Comparison of ENCODE assay signal across 10 mouse cellular contexts in the genomic region with DNA sequence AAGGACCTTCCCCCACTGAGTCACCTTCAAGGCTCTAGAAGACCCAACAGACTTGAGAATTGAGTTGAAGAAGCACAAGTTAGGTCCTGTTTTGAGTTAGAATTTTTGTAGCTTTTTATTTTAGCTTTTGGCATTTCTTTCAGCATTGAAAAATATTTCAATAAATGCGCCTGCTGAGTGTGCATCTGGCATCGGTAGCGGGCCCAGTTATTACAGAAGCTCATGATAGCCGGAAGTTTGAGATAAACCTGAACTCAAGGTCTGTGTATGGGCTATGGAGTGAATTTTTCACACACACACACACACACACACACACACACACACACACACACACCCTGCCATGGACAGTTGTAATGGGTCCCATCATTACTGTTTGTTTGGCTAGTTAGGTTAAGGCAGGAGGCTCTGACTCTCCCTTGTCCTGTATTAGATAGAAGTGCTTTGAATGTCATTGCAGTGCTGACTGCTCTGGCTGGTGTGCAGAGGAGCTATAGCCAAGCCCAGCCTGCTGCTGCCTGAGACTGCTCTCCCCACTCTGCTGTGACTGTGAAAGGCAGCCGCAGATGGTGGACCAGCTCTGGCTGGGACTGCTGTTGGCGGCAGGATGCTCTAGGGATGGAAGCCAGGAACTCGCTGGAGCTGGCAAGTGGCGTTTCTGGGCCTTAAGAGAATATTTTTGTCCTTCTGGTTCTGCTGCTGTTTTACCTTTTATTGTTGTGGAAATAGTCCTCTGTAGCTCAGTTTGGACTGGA. TPM values are rescaled to one million over a fixed set of nuclear protein-coding genes. Genes with fewer than 3 reads are reported as not detected.
DNase-seq lines count a peak whose midpoint lies in the region; ATAC-seq and TF ChIP-seq lines count a peak whose summit lies in the region.
"Had no signal": no experiment of that assay in that cellular context is flagged by ENCODE, and none has a peak within 500 bp of the region (broad histone marks: within the 10 kb centered on the region; RNA-seq: fewer than 3 reads in every experiment).

No protein-coding gene starts in this region.

- WGBS in forebrain, embryonic 14.5 days, result 75% methylated on average over 8 of the region's 8 CpGs
- WGBS in forebrain, embryonic 10.5 days, result 91% methylated on average over 8 of the region's 8 CpGs
- 13% methylated on average over 8 of the region's 8 CpGs for WGBS in cerebellum, adult 2 months
- 80% methylated on average over 8 of the region's 8 CpGs for WGBS in intestine, postnatal 0 days

- peak; percentile 93 for ATAC-seq in forebrain, embryonic 14.5 days
- no peak for ATAC-seq in intestine, postnatal 0 days

- H3K4me3 ChIP-seq in forebrain, embryonic 14.5 days (ENCODE audit: low read depth, low read length), result no peak overlapping the region
- no peak overlapping the region for H3K4me3 ChIP-seq in forebrain, embryonic 10.5 days
- H3K4me3 ChIP-seq in cerebellum, adult 2 months (replicated peaks; ENCODE audit: insufficient read depth, low read depth, low read length), result no peak overlapping the region
- H3K4me3 ChIP-seq in intestine, postnatal 0 days (ENCODE audit: low read depth, low read length), result no peak overlapping the region
- H3K4me3 ChIP-seq: liver, embryonic 13.5 days had no signal

- no peaks in the 10 kb centered on the region for H3K9me3 ChIP-seq in forebrain, embryonic 14.5 days (replicated peaks; ENCODE audit: control insufficient read depth, low read length)
- no peaks in the 10 kb centered on the region for H3K9me3 ChIP-seq in forebrain, embryonic 10.5 days
- H3K9me3 ChIP-seq in intestine, postnatal 0 days (ENCODE audit: control insufficient read depth), result no peaks in the 10 kb centered on the region
- H3K9me3 ChIP-seq: liver, embryonic 13.5 days had no signal

- intact Hi-C loops in gastrocnemius, postnatal 36 days (cut with DNase I), result no loop called here

- no peak overlapping the region for H3K9ac ChIP-seq in forebrain, embryonic 14.5 days (ENCODE audit: low read length)
- H3K9ac ChIP-seq in intestine, postnatal 0 days (ENCODE audit: low read depth, low read length), result no peak overlapping the region
- H3K9ac ChIP-seq: liver, embryonic 13.5 days had no signal

- no peak overlapping the region for H3K4me2 ChIP-seq in forebrain, embryonic 14.5 days (ENCODE audit: low read length)
- no peak overlapping the region for H3K4me2 ChIP-seq in intestine, postnatal 0 days (replicated peaks; ENCODE audit: low read depth)
- H3K4me2 ChIP-seq: liver, embryonic 13.5 days had no signal

- peak overlapping the region; percentile 33; the same call in 1 of the 2 replicates for H3K27ac ChIP-seq in forebrain, embryonic 14.5 days (ENCODE audit: low read depth, low read length)
- no peak overlapping the region for H3K27ac ChIP-seq in forebrain, embryonic 10.5 days
- H3K27ac ChIP-seq in cerebellum, adult 2 months (ENCODE audit: insufficient read depth, low read length), result peak overlapping the region; percentile 85
- H3K27ac ChIP-seq in intestine, postnatal 0 days (ENCODE audit: low read depth, low read length), result no peak overlapping the region
- H3K27ac ChIP-seq: liver, embryonic 13.5 days had no signal

- TF ChIP-seq CTCF in cerebellum, adult 2 months (IDR thresholded peaks at IDR 0.05; ENCODE audit: borderline replicate concordance, insufficient read depth, low read depth, low read length), result no peak
- no peak for TF ChIP-seq CTCF in intestine, postnatal 0 days (IDR thresholded peaks at IDR 0.05; ENCODE audit: low read depth)

- H3K36me3 ChIP-seq in forebrain, embryonic 14.5 days (ENCODE audit: control insufficient read depth, insufficient read depth, low read length), result no peaks in the 10 kb centered on the region
- H3K36me3 ChIP-seq in forebrain, embryonic 10.5 days (replicated peaks), result peaks cover 14% of the 10 kb centered on the region
- H3K36me3 ChIP-seq in intestine, postnatal 0 days (ENCODE audit: control insufficient read depth, insufficient read depth), result no peaks in the 10 kb centered on the region
- H3K36me3 ChIP-seq: liver, embryonic 13.5 days had no signal

- TF ChIP-seq POLR2A in cerebellum, adult 2 months (IDR thresholded peaks at IDR 0.05; ENCODE audit: borderline replicate concordance, insufficient read depth, low read length), result no peak

- H3K27me3 ChIP-seq in forebrain, embryonic 14.5 days (replicated peaks; ENCODE audit: control insufficient read depth, insufficient read depth, low read length), result no peaks in the 10 kb centered on the region
- no peaks in the 10 kb centered on the region for H3K27me3 ChIP-seq in forebrain, embryonic 10.5 days (ENCODE audit: poor library complexity, severe bottlenecking)
- no peaks in the 10 kb centered on the region for H3K27me3 ChIP-seq in cerebellum, adult 2 months (ENCODE audit: control insufficient read depth, insufficient read depth, low read length)
- H3K27me3 ChIP-seq in intestine, postnatal 0 days (replicated peaks; ENCODE audit: control insufficient read depth, insufficient read depth, low read length), result no peaks in the 10 kb centered on the region
- H3K27me3 ChIP-seq: liver, embryonic 13.5 days had no signal

- H3K4me1 ChIP-seq in forebrain, embryonic 14.5 days (ENCODE audit: control insufficient read depth, insufficient read depth, low read length), result no peaks in the 10 kb centered on the region; the same call in 1 of the 2 replicates
- peaks cover 8% of the 10 kb centered on the region for H3K4me1 ChIP-seq in forebrain, embryonic 10.5 days
- peaks cover 55% of the 10 kb centered on the region for H3K4me1 ChIP-seq in cerebellum, adult 2 months (ENCODE audit: control insufficient read depth, insufficient read depth, low read length)
- H3K4me1 ChIP-seq in intestine, postnatal 0 days (replicated peaks; ENCODE audit: control insufficient read depth, insufficient read depth, low read length), result no peaks in the 10 kb centered on the region

- DNase-seq in forebrain, embryonic 14.5 days (ENCODE audit: low spot score), result peak; percentile 82
- DNase-seq in forebrain, embryonic 10.5 days (ENCODE audit: extremely low spot score, low spot score), result no peak
- peak; percentile 74 to 78 for DNase-seq in cerebellum, adult 2 months
- DNase-seq in gastrocnemius, postnatal 36 days, result peak; percentile 68 to 78
- DNase-seq in layer of hippocampus, adult 8-10 months (ENCODE audit: low spot score in 2 of 2), result peak; percentile 85 to 91
- peak; percentile 73 to 78 for DNase-seq in right cerebral cortex, adult 2 months (ENCODE audit: low spot score in 2 of 2)
- DNase-seq in embryo, embryonic 10.5 days (ENCODE audit: low spot score), result no peak
- DNase-seq: liver, embryonic 13.5 days had no signal

RNA-seq across cellular contexts. Expression of gene Ak4, which starts 17.9 kb away (rescaled TPM):
- 2.9 and 4.6 TPM in 2 replicates for polyA plus RNA-seq in forebrain, embryonic 14.5 days (2014; fragmentation: Nextera tagmentation; extraction: Ambion mirVana)
- polyA plus RNA-seq in forebrain, embryonic 10.5 days (2016; fragmentation: Nextera tagmentation; extraction: Ambion mirVana), result 43.9 and 49.1 TPM in 2 replicates
- polyA plus RNA-seq in cerebellum, adult 2 months (2012; rRNA removed), result 56.6 and 76.5 TPM in 2 replicates
- total RNA-seq in gastrocnemius, postnatal 36 days (2021), result 1 to 10 TPM; 1.1 to 1.9 TPM
- 10 to 100 TPM; 49.4 to 89.0 (median 61.8) TPM for total RNA-seq in layer of hippocampus, adult 8-10 months (2022)
- polyA plus RNA-seq in intestine, postnatal 0 days (2015; fragmentation: Nextera tagmentation; extraction: Ambion mirVana), result 1.6 and 2.0 TPM in 2 replicates

RNA-seq across cellular contexts. Expression of gene Dnajc6, which starts 59.5 kb away (rescaled TPM):
- 22.0 and 28.3 TPM in 2 replicates for polyA plus RNA-seq in forebrain, embryonic 14.5 days (2014; fragmentation: Nextera tagmentation; extraction: Ambion mirVana)
- polyA plus RNA-seq in forebrain, embryonic 10.5 days (2016; fragmentation: Nextera tagmentation; extraction: Ambion mirVana), result 1.4 and 1.7 TPM in 2 replicates
- polyA plus RNA-seq in cerebellum, adult 2 months (2012; rRNA removed), result 109 and 126 TPM in 2 replicates
- total RNA-seq in gastrocnemius, postnatal 36 days (2021), result under 1 TPM; 0.22 to 0.31 TPM
- 100 to 1,000 TPM; 267 to 340 (median 308) TPM for total RNA-seq in layer of hippocampus, adult 8-10 months (2022)
- polyA plus RNA-seq in intestine, postnatal 0 days (2015; fragmentation: Nextera tagmentation; extraction: Ambion mirVana), result 0.98 and 1.2 TPM in 2 replicates
- polyA plus RNA-seq: C2C12 had no signal

Comparison
In these comparisons a context has a peak if more than half of its experiments do, and no peak if none do; other contexts are left out.
1. DNase-seq: peak in forebrain, embryonic 14.5 days (single experiment), cerebellum, adult 2 months (2 of 2), gastrocnemius, postnatal 36 days (2 of 2), layer of hippocampus, adult 8-10 months (2 of 2) and right cerebral cortex, adult 2 months (2 of 2); none in forebrain, embryonic 10.5 days (single experiment) and embryo, embryonic 10.5 days (single experiment).
2. H3K27ac ChIP-seq: peak in forebrain, embryonic 14.5 days (single experiment) and cerebellum, adult 2 months (single experiment); none in forebrain, embryonic 10.5 days (single experiment) and intestine, postnatal 0 days (single experiment).